8 mouse cellular contexts compared by ENCODE assay signal in genomic region chr11:94326961-94327411, GRCm38 (mm10). TPM values are rescaled to one million over a fixed set of nuclear protein-coding genes. Genes with fewer than 3 reads are reported as not detected.
DNase-seq lines count a peak whose midpoint lies in the region; ATAC-seq and TF ChIP-seq lines count a peak whose summit lies in the region.

No protein-coding gene starts in this region.

- 3% methylated on average over 10 of the region's 10 CpGs for WGBS in forebrain, embryonic 11.5 days
- whole genome bisulfite sequencing in intestine, embryonic 14.5 days = 5% methylated on average over 10 of the region's 10 CpGs
- 2% methylated on average over 10 of the region's 10 CpGs for WGBS in midbrain, embryonic 11.5 days

- dilution Hi-C loops in CH12.LX (cut with MboI; ENCODE audit: extremely low pct_ligation_motif_present, extremely low pct_unique_long_range_greater_than_20kb, low sequenced_read_pairs) = no loop called here

- peaks cover 4 to 16% of the 10 kb centered on the region in 2 experiments for H3K36me3 ChIP-seq in CH12.LX (replicated peaks in 1 of 2; ENCODE audit: control insufficient read depth in 1 of 2, insufficient read depth in 1 of 2, low read length in 1 of 2)
- no peaks in the 10 kb centered on the region for H3K36me3 ChIP-seq in forebrain, embryonic 11.5 days (ENCODE audit: control insufficient read depth, insufficient read depth, low read length)
- no peaks in the 10 kb centered on the region for H3K36me3 ChIP-seq in intestine, embryonic 14.5 days (ENCODE audit: control insufficient read depth, insufficient read depth, low read length)
- H3K36me3 ChIP-seq in midbrain, embryonic 11.5 days (ENCODE audit: control insufficient read depth, insufficient read depth, low read length) = no peaks in the 10 kb centered on the region

- H3K79me2 ChIP-seq in CH12.LX (replicated peaks; ENCODE audit: control insufficient read depth, extremely low read depth, insufficient read depth, poor library complexity, severe bottlenecking) = peaks cover 23% of the 10 kb centered on the region

- no peaks in the 10 kb centered on the region for H3K9me3 ChIP-seq in CH12.LX (replicated peaks; ENCODE audit: low read length)
- H3K9me3 ChIP-seq in forebrain, embryonic 11.5 days (ENCODE audit: control insufficient read depth, low read length) = no peaks in the 10 kb centered on the region
- H3K9me3 ChIP-seq in intestine, embryonic 14.5 days (ENCODE audit: control insufficient read depth, low read length) = no peaks in the 10 kb centered on the region
- H3K9me3 ChIP-seq in midbrain, embryonic 11.5 days (ENCODE audit: control insufficient read depth, low read length) = no peaks in the 10 kb centered on the region

- H3K4me1 ChIP-seq in CH12.LX (ENCODE audit: control insufficient read depth in 1 of 2, insufficient read depth in 2 of 2) = peaks cover 7 to 52% of the 10 kb centered on the region in 2 experiments; a peak in 3 of 4 replicates
- peaks cover 8% of the 10 kb centered on the region; the same call in 1 of the 2 replicates for H3K4me1 ChIP-seq in forebrain, embryonic 11.5 days (replicated peaks; ENCODE audit: control insufficient read depth, insufficient read depth, low read length)
- H3K4me1 ChIP-seq in intestine, embryonic 14.5 days (replicated peaks; ENCODE audit: control insufficient read depth, insufficient read depth, low read length) = peaks cover 22% of the 10 kb centered on the region
- H3K4me1 ChIP-seq in midbrain, embryonic 11.5 days (ENCODE audit: control insufficient read depth, insufficient read depth, low read length) = peaks cover 29% of the 10 kb centered on the region

- TF ChIP-seq RAD21 in CH12.LX (IDR thresholded peaks at IDR 0.05; ENCODE audit: low read depth, low read length) = no peak

- H3K9ac ChIP-seq in CH12.LX (ENCODE audit: insufficient read depth, low read depth) = peak overlapping the region; percentile 96
- H3K9ac ChIP-seq in forebrain, embryonic 11.5 days (ENCODE audit: low read length) = peak overlapping the region; percentile 97; the same call in 1 of the 2 replicates
- peak overlapping the region; percentile 95 for H3K9ac ChIP-seq in intestine, embryonic 14.5 days (ENCODE audit: low read length)
- peak overlapping the region; percentile 72 for H3K9ac ChIP-seq in midbrain, embryonic 11.5 days (ENCODE audit: low read length)

- no peaks in the 10 kb centered on the region for H3K27me3 ChIP-seq in CH12.LX (replicated peaks)
- no peaks in the 10 kb centered on the region for H3K27me3 ChIP-seq in forebrain, embryonic 11.5 days (ENCODE audit: control insufficient read depth, insufficient read depth, low read length)
- H3K27me3 ChIP-seq in intestine, embryonic 14.5 days (replicated peaks; ENCODE audit: control insufficient read depth, insufficient read depth, low read length) = no peaks in the 10 kb centered on the region
- no peaks in the 10 kb centered on the region for H3K27me3 ChIP-seq in midbrain, embryonic 11.5 days (ENCODE audit: control insufficient read depth, insufficient read depth, low read length)

- peak overlapping the region; percentile 60 for H3K27ac ChIP-seq in CH12.LX (ENCODE audit: insufficient read depth, low read depth)
- peak overlapping the region; percentile 98 for H3K27ac ChIP-seq in forebrain, embryonic 11.5 days (ENCODE audit: low read depth, low read length)
- H3K27ac ChIP-seq in intestine, embryonic 14.5 days (ENCODE audit: low read depth) = peak overlapping the region; percentile 97
- H3K27ac ChIP-seq in midbrain, embryonic 11.5 days (ENCODE audit: low read depth, low read length) = peak overlapping the region; percentile 97

- TF ChIP-seq CTCF in CH12.LX (conservative IDR thresholded peaks at IDR 0.05 in 1 of 2, IDR thresholded peaks at IDR 0.05 in 1 of 2; ENCODE audit: low read depth in 2 of 2, low read length in 2 of 2) = no peak

- TF ChIP-seq EP300 in CH12.LX (IDR thresholded peaks at IDR 0.05; ENCODE audit: low read length) = peak; percentile 2; the same call in 1 of the 2 replicates

- H3K4me3 ChIP-seq in CH12.LX (replicated peaks in 1 of 3; ENCODE audit: low read depth in 2 of 3, low read length in 2 of 3, poor library complexity in 1 of 3) = peak overlapping the region in 2 of 3 experiments; percentile 8 to 61
- peak overlapping the region; percentile 77; the same call in 1 of the 2 replicates for H3K4me3 ChIP-seq in forebrain, embryonic 11.5 days (ENCODE audit: low read depth, low read length)
- H3K4me3 ChIP-seq in intestine, embryonic 14.5 days (ENCODE audit: low read depth, low read length) = peak overlapping the region; percentile 69
- peak overlapping the region; percentile 18; the same call in 1 of the 2 replicates for H3K4me3 ChIP-seq in midbrain, embryonic 11.5 days (ENCODE audit: low read depth, low read length)

- ATAC-seq in forebrain, embryonic 11.5 days (replicated peaks; ENCODE audit: low FRiP score) = peak; percentile 73
- no peak for ATAC-seq in intestine, embryonic 14.5 days (replicated peaks; ENCODE audit: low FRiP score, low TSS enrichment, low read depth)
- peak; percentile 59 for ATAC-seq in midbrain, embryonic 11.5 days (ENCODE audit: low FRiP score)

- H3K4me2 ChIP-seq in CH12.LX (ENCODE audit: insufficient read depth, low read depth, poor library complexity, severe bottlenecking) = peak overlapping the region; percentile 73
- H3K4me2 ChIP-seq in forebrain, embryonic 11.5 days (ENCODE audit: low read depth, low read length, severe bottlenecking) = peak overlapping the region; percentile 70
- peak overlapping the region; percentile 74 for H3K4me2 ChIP-seq in intestine, embryonic 14.5 days (ENCODE audit: low read length)
- peak overlapping the region; percentile 65 for H3K4me2 ChIP-seq in midbrain, embryonic 11.5 days

- DNase-seq in CH12.LX (ENCODE audit: extremely low read depth) = peak; percentile 42
- DNase-seq in brain, adult 2 months (ENCODE audit: low read depth, low spot score) = peak; percentile 94
- peak; percentile 66 for DNase-seq in forebrain, embryonic 11.5 days (ENCODE audit: low spot score)
- peak; percentile 68 for DNase-seq in intestine, embryonic 14.5 days (ENCODE audit: low spot score)
- DNase-seq in midbrain, embryonic 11.5 days (ENCODE audit: low spot score, missing footprints) = peak; percentile 94
- DNase-seq in ovary, adult 18-20 months (ENCODE audit: low spot score) = no peak
- DNase-seq in ovary, postnatal 36 days (ENCODE audit: low spot score) = no peak
- no peak for DNase-seq in urinary bladder, postnatal 36 days (ENCODE audit: low spot score in 2 of 2)

- in situ Hi-C loops in CH12.LX (cut with MboI; ENCODE audit: low pct_ligation_motif_present, low pct_unique_long_range_greater_than_20kb, low sequenced_read_pairs) = no loop called here

- TF ChIP-seq POLR2A in CH12.LX (IDR thresholded peaks at IDR 0.05; ENCODE audit: low read depth, low read length) = no peak; the same call in 1 of the 2 replicates

TF ChIP-seq in CH12.LX, 34 proteins besides CTCF, POLR2A, EP300 and RAD21:
- TF ChIP-seq JUN (IDR thresholded peaks at IDR 0.05; ENCODE audit: insufficient read depth, low read depth, low read length) (peak; percentile 54; the same call in 1 of the 2 replicates), MEF2A (IDR thresholded peaks at IDR 0.05; ENCODE audit: borderline replicate concordance, low read depth, low read length) (peak; percentile 73; the same call in 1 of the 2 replicates), TBP (conservative IDR thresholded peaks at IDR 0.05; ENCODE audit: low read depth, low read length) (0 out of 2 replicates have a peak, but pooled peaks have one; percentile 42), ELF1 (IDR thresholded peaks at IDR 0.05; ENCODE audit: low read depth, low read length) (peak; percentile 11; the same call in 1 of the 2 replicates), CHD1 (IDR thresholded peaks at IDR 0.05; ENCODE audit: low read depth, low read length) (peak; percentile 6; the same call in 1 of the 2 replicates), NRF1 (IDR thresholded peaks at IDR 0.05; ENCODE audit: low read depth, low read length) (no peak), BHLHE40 (IDR thresholded peaks at IDR 0.05; ENCODE audit: low read depth, low read length) (no peak)
TF ChIP-seq in CH12.LX: peak in this region for 5.

RNA-seq across cellular contexts. Expression of gene Ankrd40, which starts 0.8 kb away (rescaled TPM):
- total RNA-seq in CH12.LX (2012; rRNA removed) (55.7 and 56.0 TPM in 2 replicates), CH12.LX (2014; rRNA removed) (62.0 and 64.5 TPM in 2 replicates)
- 97.4 and 98.8 TPM in 2 replicates for polyA plus RNA-seq in CH12.LX (2012; ENCODE audit: insufficient read length, low read depth)
- 24.1 and 25.8 TPM in 2 replicates for polyA plus RNA-seq in forebrain, embryonic 11.5 days (2014; fragmentation: Nextera tagmentation; extraction: Ambion mirVana)
- 19.9 and 20.4 TPM in 2 replicates for polyA plus RNA-seq in intestine, embryonic 14.5 days (2014; fragmentation: Nextera tagmentation; extraction: Ambion mirVana)
- polyA plus RNA-seq in midbrain, embryonic 11.5 days (2014; fragmentation: Nextera tagmentation; extraction: Ambion mirVana) = 21.5 and 27.4 TPM in 2 replicates

RNA-seq across cellular contexts. Expression of gene Luc7l3, which starts 5.2 kb away (rescaled TPM):
- total RNA-seq in CH12.LX (2012; rRNA removed) = 57.7 and 82.3 TPM in 2 replicates
- total RNA-seq in CH12.LX (2014; rRNA removed) = 69.8 and 82.2 TPM in 2 replicates
- polyA plus RNA-seq in CH12.LX (2012; ENCODE audit: insufficient read length, low read depth) = 246 and 318 TPM in 2 replicates
- 132 and 136 TPM in 2 replicates for polyA plus RNA-seq in forebrain, embryonic 11.5 days (2014; fragmentation: Nextera tagmentation; extraction: Ambion mirVana)
- polyA plus RNA-seq in intestine, embryonic 14.5 days (2014; fragmentation: Nextera tagmentation; extraction: Ambion mirVana) = 89.6 and 96.3 TPM in 2 replicates
- polyA plus RNA-seq in midbrain, embryonic 11.5 days (2014; fragmentation: Nextera tagmentation; extraction: Ambion mirVana) = 113 and 130 TPM in 2 replicates

RNA-seq across cellular contexts. Expression of gene Gm21885, which starts 45.3 kb away (rescaled TPM):
- 0.21 and 0.55 TPM in 2 replicates for total RNA-seq in CH12.LX (2012; rRNA removed)
- total RNA-seq in CH12.LX (2014; rRNA removed) = not detected in 2 replicates
- polyA plus RNA-seq in CH12.LX (2012; ENCODE audit: insufficient read length, low read depth) = 0.30 and 0.33 TPM in 2 replicates
- 0.68 and 1.4 TPM in 2 replicates for polyA plus RNA-seq in forebrain, embryonic 11.5 days (2014; fragmentation: Nextera tagmentation; extraction: Ambion mirVana)
- 1.1 and 1.6 TPM in 2 replicates for polyA plus RNA-seq in intestine, embryonic 14.5 days (2014; fragmentation: Nextera tagmentation; extraction: Ambion mirVana)
- polyA plus RNA-seq in midbrain, embryonic 11.5 days (2014; fragmentation: Nextera tagmentation; extraction: Ambion mirVana) = 0.34 and 0.43 TPM in 2 replicates

Comparison
In these comparisons a context has a peak if more than half of its experiments do, and no peak if none do; other contexts are left out.
1. DNase-seq: peak in CH12.LX (single experiment), brain, adult 2 months (single experiment), forebrain, embryonic 11.5 days (single experiment), intestine, embryonic 14.5 days (single experiment) and midbrain, embryonic 11.5 days (single experiment); none in ovary, adult 18-20 months (single experiment), ovary, postnatal 36 days (single experiment) and urinary bladder, postnatal 36 days (0 of 2).
2. H3K4me3 ChIP-seq: peak in every context shown above with its lines; median percentile 77 in forebrain, embryonic 11.5 days; 69 in intestine, embryonic 14.5 days; 34 in CH12.LX; 18 in midbrain, embryonic 11.5 days.
3. Peak in every context shown above with its lines, with median percentiles within 50 percentile points of each other: H3K27ac ChIP-seq, H3K4me2 ChIP-seq and H3K9ac ChIP-seq.